Comparison of ENCODE assay signal across 7 mouse cellular contexts in genomic region chr9:123260611-123261021, GRCm38 (mm10). TPM values are rescaled to one million over a fixed set of nuclear protein-coding genes. Genes with fewer than 3 reads are reported as not detected.
A peak's percentile ranks its signal among the peaks of the same experiment; 100 is the strongest.
DNase-seq lines count a peak whose midpoint lies in the region; ATAC-seq and TF ChIP-seq lines count a peak whose summit lies in the region.

Gene Tmem158, minus strand, starts transcription at chr9:123260764.

- H3K4me1 ChIP-seq in embryonic facial prominence, embryonic 10.5 days = peaks cover 16% of the 10 kb centered on the region
- H3K4me1 ChIP-seq in limb, embryonic 11.5 days (ENCODE audit: control insufficient read depth, insufficient read depth, low read length) = no peaks in the 10 kb centered on the region
- H3K4me1 ChIP-seq in midbrain, embryonic 13.5 days (replicated peaks) = no peaks in the 10 kb centered on the region
- H3K4me1 ChIP-seq in spleen, adult 2 months (ENCODE audit: control insufficient read depth, insufficient read depth, insufficient read length) = peaks cover 9% of the 10 kb centered on the region; the same call in 1 of the 2 replicates

- no peaks in the 10 kb centered on the region for H3K36me3 ChIP-seq in embryonic facial prominence, embryonic 10.5 days (replicated peaks)
- no peaks in the 10 kb centered on the region for H3K36me3 ChIP-seq in limb, embryonic 11.5 days (ENCODE audit: control insufficient read depth, insufficient read depth, low read length)
- H3K36me3 ChIP-seq in midbrain, embryonic 13.5 days = no peaks in the 10 kb centered on the region
- no peaks in the 10 kb centered on the region for H3K36me3 ChIP-seq in spleen, adult 2 months (ENCODE audit: control insufficient read depth, insufficient read depth, low read length)

- peak within 1 kb of the TSS; percentile 97 for H3K4me2 ChIP-seq in limb, embryonic 11.5 days (ENCODE audit: low read depth, severe bottlenecking)
- H3K4me2 ChIP-seq in midbrain, embryonic 13.5 days (replicated peaks) = peak within 1 kb of the TSS; percentile 87

- H3K27me3 ChIP-seq in embryonic facial prominence, embryonic 10.5 days (replicated peaks; ENCODE audit: low read depth, poor library complexity, severe bottlenecking) = peaks cover 53% of the 10 kb centered on the region
- H3K27me3 ChIP-seq in limb, embryonic 11.5 days (ENCODE audit: control insufficient read depth, insufficient read depth, low read length) = peaks cover 11% of the 10 kb centered on the region; the same call in 1 of the 2 replicates
- H3K27me3 ChIP-seq in midbrain, embryonic 13.5 days = peaks cover 35% of the 10 kb centered on the region
- peaks cover 9% of the 10 kb centered on the region; the same call in 1 of the 2 replicates for H3K27me3 ChIP-seq in spleen, adult 2 months (ENCODE audit: control insufficient read depth, insufficient read depth, low read length)

- ATAC-seq in limb, embryonic 11.5 days (ENCODE audit: insufficient number of reproducible peaks, low FRiP score, low TSS enrichment, low read depth) = peak; percentile 92
- peak; percentile 89 for ATAC-seq in midbrain, embryonic 13.5 days

- peak; percentile 90 for DNase-seq in adrenal gland, postnatal 14 days
- DNase-seq in embryonic facial prominence, embryonic 10.5 days (ENCODE audit: low spot score) = peak; percentile 94
- peak; percentile 85 to 86 for DNase-seq in heart, adult 18-20 months
- DNase-seq in kidney, adult 18-20 months = peak; percentile 90
- DNase-seq in limb, embryonic 11.5 days (ENCODE audit: low spot score) = peak; percentile 92
- peak; percentile 7 to 49 for DNase-seq in spleen, adult 2 months (ENCODE audit: low read depth in 1 of 2, low spot score in 2 of 2)

- H3K27ac ChIP-seq in embryonic facial prominence, embryonic 10.5 days (replicated peaks) = peak within 1 kb of the TSS; percentile 82
- no peak within 1 kb of the TSS for H3K27ac ChIP-seq in limb, embryonic 11.5 days (replicated peaks; ENCODE audit: low read depth, low read length)
- H3K27ac ChIP-seq in midbrain, embryonic 13.5 days = peak within 1 kb of the TSS; percentile 82
- no peak within 1 kb of the TSS for H3K27ac ChIP-seq in spleen, adult 2 months (ENCODE audit: insufficient read depth, low read length)

- H3K9me3 ChIP-seq in embryonic facial prominence, embryonic 10.5 days = no peaks in the 10 kb centered on the region
- H3K9me3 ChIP-seq in limb, embryonic 11.5 days (ENCODE audit: control insufficient read depth, low read length) = no peaks in the 10 kb centered on the region
- H3K9me3 ChIP-seq in midbrain, embryonic 13.5 days = no peaks in the 10 kb centered on the region

- TF ChIP-seq POLR2A in spleen, adult 2 months (IDR thresholded peaks at IDR 0.05; ENCODE audit: low read depth, low read length) = no peak

- peak within 1 kb of the TSS; percentile 79 for H3K4me3 ChIP-seq in embryonic facial prominence, embryonic 10.5 days
- H3K4me3 ChIP-seq in limb, embryonic 11.5 days (ENCODE audit: low read depth, low read length) = peak within 1 kb of the TSS; percentile 62
- H3K4me3 ChIP-seq in midbrain, embryonic 13.5 days (replicated peaks) = peak within 1 kb of the TSS; percentile 74
- peak within 1 kb of the TSS; percentile 74 for H3K4me3 ChIP-seq in spleen, adult 2 months (ENCODE audit: extremely low read depth, insufficient read depth, insufficient read length)

- under 1% methylated on average over 40 of the region's 40 CpGs for WGBS in embryonic facial prominence, embryonic 10.5 days
- under 1% methylated on average over 35 of the region's 40 CpGs for WGBS in limb, embryonic 11.5 days
- WGBS in midbrain, embryonic 13.5 days = under 1% methylated on average over 36 of the region's 40 CpGs
- under 1% methylated on average over 40 of the region's 40 CpGs for WGBS in spleen, adult 2 months

- no peak for TF ChIP-seq CTCF in spleen, adult 2 months (IDR thresholded peaks at IDR 0.05; ENCODE audit: extremely low read depth, insufficient read depth, insufficient read length, insufficient replicate concordance)

- peak within 1 kb of the TSS; percentile 67 for H3K9ac ChIP-seq in limb, embryonic 11.5 days (ENCODE audit: low read length)
- H3K9ac ChIP-seq in midbrain, embryonic 13.5 days (replicated peaks) = peak within 1 kb of the TSS; percentile 79

RNA-seq across cellular contexts. Expression of gene Tmem158, which starts in this region (rescaled TPM):
- 12.9 and 16.1 TPM in 2 replicates for total RNA-seq in adrenal gland, postnatal 14 days (2021)
- 4.6 and 5.0 TPM in 2 replicates for polyA plus RNA-seq in embryonic facial prominence, embryonic 10.5 days (2016; fragmentation: Nextera tagmentation; extraction: Ambion mirVana)
- total RNA-seq in heart, adult 18-20 months (2021) = 1 to 10 TPM; 4.5 to 6.5 TPM
- 4.4 and 5.4 TPM in 2 replicates for polyA plus RNA-seq in limb, embryonic 11.5 days (2014; fragmentation: Nextera tagmentation; extraction: Ambion mirVana)
- polyA plus RNA-seq in midbrain, embryonic 13.5 days (2015; fragmentation: Nextera tagmentation; extraction: Ambion mirVana) = 14.0 and 17.0 TPM in 2 replicates
- polyA plus RNA-seq in spleen, adult 2 months (2012; rRNA removed) = 5.9 and 10.5 TPM in 2 replicates

Comparison
In these comparisons a context has a peak if more than half of its experiments do, and no peak if none do; other contexts are left out.
1. DNase-seq: peak in every context shown above with its lines; median percentile 94 in embryonic facial prominence, embryonic 10.5 days; 92 in limb, embryonic 11.5 days; 90 in adrenal gland, postnatal 14 days; 90 in kidney, adult 18-20 months; 86 in heart, adult 18-20 months; 28 in spleen, adult 2 months.
2. H3K27ac ChIP-seq: peak in embryonic facial prominence, embryonic 10.5 days (single experiment) and midbrain, embryonic 13.5 days (single experiment); none in limb, embryonic 11.5 days (single experiment) and spleen, adult 2 months (single experiment).
3. Peak in every context shown above with its lines, with median percentiles within 50 percentile points of each other: H3K4me3 ChIP-seq.